Mouse (Mus musculus): ENCODE measurements around the gene Hist1h2bk. TPM values are rescaled to one million over a fixed set of nuclear protein-coding genes. Genes with fewer than 3 reads are reported as not detected.
A peak's percentile ranks its signal among the peaks of the same experiment; 100 is the strongest.

Hist1h2bk gene
- total and polyA plus RNA-seq, 2 experiments from 2014 or later = 0.34 to 573 TPM

DNA sequence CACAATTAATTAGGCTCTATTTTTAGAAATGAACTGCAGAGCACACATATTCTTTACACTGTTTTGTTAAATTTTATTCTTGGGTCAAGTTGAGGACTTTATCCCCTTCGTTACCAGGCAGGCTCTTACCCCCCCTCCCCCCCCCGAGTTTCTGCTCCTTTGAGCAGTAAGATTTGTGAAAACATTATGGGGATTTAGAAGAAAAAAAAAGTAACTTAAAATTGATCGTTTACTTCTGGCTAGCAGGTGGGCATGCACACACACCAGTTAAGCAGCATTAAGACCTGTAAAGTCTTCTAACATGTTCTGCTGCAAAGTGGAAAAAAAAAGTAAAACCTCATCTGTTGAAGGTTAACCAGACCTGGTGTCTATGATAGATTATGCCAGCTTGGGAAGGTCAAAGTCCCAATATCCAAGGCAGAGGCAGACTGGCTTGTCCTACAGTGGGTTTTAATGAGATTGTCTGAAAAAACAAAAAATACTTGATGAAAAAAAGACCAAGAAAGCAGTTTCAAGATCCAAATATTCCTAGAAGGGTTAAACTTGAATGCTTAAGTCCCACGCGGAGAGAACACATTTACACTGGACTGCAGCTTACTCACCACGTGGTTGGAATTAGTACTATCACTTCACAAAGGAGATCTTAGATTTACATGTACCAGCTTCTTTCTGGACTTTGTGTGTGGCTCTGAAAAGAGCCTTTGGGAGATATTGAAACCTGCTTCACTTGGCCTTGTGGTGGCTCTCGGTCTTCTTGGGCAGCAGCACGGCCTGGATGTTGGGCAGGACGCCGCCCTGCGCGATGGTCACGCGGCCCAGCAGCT, 1.0 kb upstream of the Hist1h2bk start:
- H3K36me3 ChIP-seq (replicated peaks; ENCODE audit: control insufficient read depth, insufficient read depth, low read length) = no peaks in the 10 kb centered on the region
- DNase-seq (ENCODE audit: low spot score) = no peak
- H3K9ac ChIP-seq (replicated peaks; ENCODE audit: low read depth, low read length) = peak overlapping the region; percentile 52
- peak overlapping the region; percentile 52 for H3K4me2 ChIP-seq (ENCODE audit: low read depth, low read length)
- ATAC-seq (ENCODE audit: insufficient read depth, low read depth) = no peak; the same call in 1 of the 2 replicates
- peaks cover 8% of the 10 kb centered on the region; the same call in 1 of the 2 replicates for H3K4me1 ChIP-seq (ENCODE audit: control insufficient read depth, insufficient read depth)
- H3K9me3 ChIP-seq (replicated peaks; ENCODE audit: control insufficient read depth, low read length) = no peaks in the 10 kb centered on the region
- H3K4me3 ChIP-seq (ENCODE audit: low read depth, low read length) = peak overlapping the region; percentile 47
- WGBS = 3% methylated on average over 12 of the region's 14 CpGs
- peak overlapping the region; percentile 55; the same call in 1 of the 2 replicates for H3K27ac ChIP-seq (ENCODE audit: low read depth)
- TF ChIP-seq CTCF (IDR thresholded peaks at IDR 0.05; ENCODE audit: low read depth) (no peak), EP300 (IDR thresholded peaks at IDR 0.05; ENCODE audit: low read depth) (no peak)
- H3K27me3 ChIP-seq (ENCODE audit: control insufficient read depth, insufficient read depth, low read length) = no peaks in the 10 kb centered on the region

DNA sequence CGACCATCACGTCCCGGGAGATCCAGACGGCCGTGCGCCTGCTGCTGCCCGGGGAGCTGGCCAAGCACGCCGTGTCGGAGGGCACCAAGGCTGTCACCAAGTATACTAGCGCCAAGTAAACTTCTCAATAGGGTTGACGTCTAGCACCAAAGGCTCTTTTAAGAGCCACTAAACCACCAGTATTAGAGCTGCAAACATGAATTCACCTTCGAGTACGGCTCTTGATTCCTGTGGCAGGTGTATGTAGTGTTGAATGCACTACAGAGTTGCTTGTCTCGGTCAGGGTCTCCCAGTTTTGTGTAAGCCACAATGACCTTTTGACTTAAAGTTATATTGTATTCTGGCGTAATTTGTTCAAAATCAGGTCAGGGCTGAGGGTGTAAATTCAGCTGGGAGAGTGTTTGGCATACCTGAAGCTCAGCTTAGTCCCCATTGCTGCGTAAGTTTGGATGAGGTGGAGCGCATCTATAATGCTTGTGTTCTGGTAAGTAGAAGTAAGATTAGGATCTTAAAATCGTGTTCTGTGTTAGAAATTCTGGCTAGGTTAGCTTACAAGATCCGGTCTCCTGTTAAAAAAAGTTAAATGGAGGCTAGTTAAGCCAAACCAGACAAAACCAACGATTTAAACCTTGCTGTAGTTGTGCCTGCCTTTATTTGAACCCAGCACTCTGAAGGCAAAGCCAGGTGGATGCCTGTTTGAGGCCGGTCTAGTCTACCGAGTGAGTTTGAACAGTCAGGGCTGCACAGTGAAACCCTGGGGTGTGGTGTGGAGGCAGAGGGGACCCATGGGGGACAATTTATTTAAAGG, 683 bp downstream of the Hist1h2bk start:
- no peak for TF ChIP-seq EP300 (IDR thresholded peaks at IDR 0.05; ENCODE audit: low read depth)
- H3K4me2 ChIP-seq (ENCODE audit: low read depth, low read length) = peak overlapping the region; percentile 54
- H3K9ac ChIP-seq (replicated peaks; ENCODE audit: low read depth, low read length) = no peak overlapping the region
- H3K4me3 ChIP-seq (ENCODE audit: low read depth, low read length) = peak overlapping the region; percentile 47
- no peaks in the 10 kb centered on the region for H3K27me3 ChIP-seq (ENCODE audit: control insufficient read depth, insufficient read depth, low read length)
- peak; percentile 28 for ATAC-seq (ENCODE audit: insufficient read depth, low read depth)
- 6% methylated on average over 20 of the region's 23 CpGs for WGBS
- H3K36me3 ChIP-seq (replicated peaks; ENCODE audit: control insufficient read depth, insufficient read depth, low read length) = no peaks in the 10 kb centered on the region
- no peak for DNase-seq (ENCODE audit: low spot score)
- H3K9me3 ChIP-seq (replicated peaks; ENCODE audit: control insufficient read depth, low read length) = no peaks in the 10 kb centered on the region
- peaks cover 19% of the 10 kb centered on the region; the same call in 1 of the 2 replicates for H3K4me1 ChIP-seq (ENCODE audit: control insufficient read depth, insufficient read depth)
- H3K27ac ChIP-seq (ENCODE audit: low read depth) = peak overlapping the region; percentile 55

DNA sequence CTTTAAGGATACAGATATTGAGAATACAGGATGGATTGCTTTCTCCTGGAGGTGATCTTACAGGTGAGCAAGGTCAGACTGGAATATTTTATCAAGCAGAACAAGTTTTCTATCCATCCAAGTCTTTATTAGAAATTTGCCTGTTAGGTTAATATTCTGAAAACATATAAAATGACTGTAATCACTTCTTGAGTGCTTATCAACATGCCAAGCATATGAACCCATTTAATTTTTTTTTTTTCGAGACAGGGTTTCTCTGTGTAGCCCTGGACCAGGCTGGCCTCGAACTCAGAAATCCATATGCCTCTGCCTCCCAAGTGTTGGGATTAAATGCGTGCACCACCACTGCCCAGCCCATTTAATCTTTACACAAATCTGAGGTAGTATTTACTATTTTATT, 1.3 kb downstream of the Hist1h2bk start:
- 70% methylated on average over 3 of the region's 3 CpGs for WGBS
- Histone ChIP-seq H3K9me3 (replicated peaks; ENCODE audit: control insufficient read depth, low read length) (no peaks in the 10 kb centered on the region), H3K4me3 (ENCODE audit: low read depth, low read length) (no peak overlapping the region), H3K4me2 (ENCODE audit: low read depth, low read length) (peak overlapping the region; percentile 54; the same call in 1 of the 2 replicates), H3K4me1 (ENCODE audit: control insufficient read depth, insufficient read depth) (peaks cover 20% of the 10 kb centered on the region), H3K27me3 (ENCODE audit: control insufficient read depth, insufficient read depth, low read length) (no peaks in the 10 kb centered on the region), H3K36me3 (replicated peaks; ENCODE audit: control insufficient read depth, insufficient read depth, low read length) (no peaks in the 10 kb centered on the region), H3K9ac (replicated peaks; ENCODE audit: low read depth, low read length) (no peak overlapping the region), H3K27ac (ENCODE audit: low read depth) (no peak overlapping the region)
- ATAC-seq (ENCODE audit: insufficient read depth, low read depth) = no peak
- TF ChIP-seq CTCF (IDR thresholded peaks at IDR 0.05; ENCODE audit: low read depth) (no peak), EP300 (IDR thresholded peaks at IDR 0.05; ENCODE audit: low read depth) (no peak)
- no peak for DNase-seq (ENCODE audit: low spot score)

DNA sequence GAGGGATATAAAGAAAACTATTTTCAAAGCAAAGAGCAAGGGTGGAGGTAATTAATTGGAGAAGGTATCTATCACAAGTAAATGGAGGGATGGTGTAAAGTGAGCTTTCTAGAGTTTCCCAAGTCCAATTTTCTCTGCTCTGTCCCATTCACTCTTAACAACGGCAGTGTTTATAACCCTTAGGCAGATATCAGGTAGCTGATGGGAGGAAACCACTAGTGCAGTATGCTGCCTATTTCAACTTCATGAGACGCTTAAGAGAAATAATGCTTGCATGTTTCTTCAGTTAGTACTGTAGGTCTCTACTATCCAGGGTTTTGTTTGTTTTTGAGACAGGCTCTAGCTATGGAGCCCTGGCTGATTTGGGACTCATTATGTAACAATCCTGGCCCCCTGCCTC, 1.7 kb downstream of the Hist1h2bk start:
- Histone ChIP-seq H3K9ac (replicated peaks; ENCODE audit: low read depth, low read length) (no peak overlapping the region), H3K27ac (ENCODE audit: low read depth) (no peak overlapping the region), H3K4me1 (ENCODE audit: control insufficient read depth, insufficient read depth) (peaks cover 24% of the 10 kb centered on the region), H3K4me2 (ENCODE audit: low read depth, low read length) (no peak overlapping the region), H3K36me3 (replicated peaks; ENCODE audit: control insufficient read depth, insufficient read depth, low read length) (no peaks in the 10 kb centered on the region), H3K9me3 (replicated peaks; ENCODE audit: control insufficient read depth, low read length) (no peaks in the 10 kb centered on the region), H3K4me3 (ENCODE audit: low read depth, low read length) (no peak overlapping the region), H3K27me3 (ENCODE audit: control insufficient read depth, insufficient read depth, low read length) (no peaks in the 10 kb centered on the region)
- DNase-seq (ENCODE audit: low spot score) = no peak
- 75% methylated on average over 2 of the region's 2 CpGs for WGBS
- TF ChIP-seq CTCF (IDR thresholded peaks at IDR 0.05; ENCODE audit: low read depth) (no peak), EP300 (IDR thresholded peaks at IDR 0.05; ENCODE audit: low read depth) (no peak)
- no peak for ATAC-seq (ENCODE audit: insufficient read depth, low read depth)

DNA sequence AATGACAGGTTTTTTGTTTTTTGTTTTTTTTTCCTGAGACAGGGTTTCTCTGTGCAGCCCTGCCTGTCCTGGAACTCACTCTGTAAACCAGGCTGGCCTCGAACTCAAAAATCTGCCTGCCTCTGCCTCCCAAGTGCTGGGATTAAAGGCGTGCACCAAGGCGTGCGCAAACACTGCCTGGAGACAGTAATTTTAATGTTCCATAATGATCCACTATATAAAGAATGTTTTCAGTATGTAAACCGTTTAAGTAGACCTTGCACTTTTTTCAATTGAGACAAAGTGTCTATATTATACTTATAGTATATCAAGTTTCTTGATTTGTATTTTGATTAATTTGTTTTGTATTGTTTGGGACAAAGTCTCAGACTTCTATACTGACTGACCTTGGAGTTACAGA, 3.7 kb downstream of the Hist1h2bk start:
- no peak overlapping the region for H3K4me3 ChIP-seq (ENCODE audit: low read depth, low read length)
- no peak overlapping the region for H3K4me2 ChIP-seq (ENCODE audit: low read depth, low read length)
- H3K27ac ChIP-seq (ENCODE audit: low read depth) = no peak overlapping the region
- no peak for DNase-seq (ENCODE audit: low spot score)
- H3K36me3 ChIP-seq (replicated peaks; ENCODE audit: control insufficient read depth, insufficient read depth, low read length) = no peaks in the 10 kb centered on the region
- no peaks in the 10 kb centered on the region for H3K9me3 ChIP-seq (replicated peaks; ENCODE audit: control insufficient read depth, low read length)
- ATAC-seq (ENCODE audit: insufficient read depth, low read depth) = no peak
- H3K9ac ChIP-seq (replicated peaks; ENCODE audit: low read depth, low read length) = no peak overlapping the region
- H3K4me1 ChIP-seq (ENCODE audit: control insufficient read depth, insufficient read depth) = peaks cover 29% of the 10 kb centered on the region
- TF ChIP-seq EP300 (IDR thresholded peaks at IDR 0.05; ENCODE audit: low read depth) (no peak), CTCF (IDR thresholded peaks at IDR 0.05; ENCODE audit: low read depth) (no peak)
- no peaks in the 10 kb centered on the region for H3K27me3 ChIP-seq (ENCODE audit: control insufficient read depth, insufficient read depth, low read length)
- 70% methylated on average over 5 of the region's 5 CpGs for WGBS
